Mouse (Mus musculus): ENCODE data around the gene Slfn1. TPM values are rescaled to one million over a fixed set of nuclear protein-coding genes. Genes with fewer than 3 reads are reported as not detected.

Slfn1 gene
- polyA plus RNA-seq (2016; fragmentation: Nextera tagmentation; extraction: Ambion mirVana) = not detected in 2 replicates

DNA sequence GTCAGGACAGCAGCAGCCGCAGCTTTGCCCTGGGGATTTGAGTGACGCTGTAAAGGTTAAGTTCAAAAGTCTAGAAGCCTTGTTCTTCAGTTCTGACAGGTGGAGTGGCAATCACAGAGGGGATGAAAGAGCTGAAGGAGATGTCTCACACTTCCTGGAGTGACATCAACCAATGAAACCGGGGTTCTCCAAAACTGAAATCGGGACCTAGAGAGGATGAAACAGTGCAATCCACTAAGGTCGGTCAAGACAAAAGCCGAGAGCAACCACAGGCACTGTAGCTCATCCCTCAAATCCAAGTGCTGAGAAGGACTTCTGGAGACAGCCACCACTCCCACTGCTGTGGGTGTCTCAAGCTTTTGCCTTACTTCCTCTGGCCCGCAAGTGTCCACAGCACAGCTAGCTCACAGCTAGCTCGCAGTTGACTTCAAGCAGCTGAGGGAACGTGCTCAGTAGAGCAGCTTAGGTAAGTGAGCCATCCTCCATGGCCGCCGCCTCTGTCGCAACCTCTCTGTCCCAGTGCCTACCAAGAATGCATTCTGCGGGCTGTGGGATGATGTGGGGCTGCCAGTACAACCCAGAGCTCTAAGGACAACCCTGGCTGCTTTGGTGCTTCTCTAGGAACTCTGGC, at the start of gene Slfn1:
Slfn1 (plus strand) TSS at position 253 of the 631 bp plus-strand sequence.
- 91% methylated on average over 13 of the region's 13 CpGs for WGBS

GRCm38 (mm10) chr11:83067982-83068694, 48.5 kb upstream of the Slfn1 start:
- WGBS = 73% methylated on average over 4 of the region's 4 CpGs
- no peak for DNase-seq (ENCODE audit: extremely low spot score, low spot score)
- no peaks in the 10 kb centered on the region for H3K9me3 ChIP-seq
- H3K27me3 ChIP-seq (ENCODE audit: poor library complexity, severe bottlenecking) = no peaks in the 10 kb centered on the region
- H3K4me1 ChIP-seq = peaks cover 31% of the 10 kb centered on the region
- H3K36me3 ChIP-seq (replicated peaks) = no peaks in the 10 kb centered on the region
- H3K27ac ChIP-seq = no peak overlapping the region
- no peak overlapping the region for H3K4me3 ChIP-seq

More for the DNA sequence above, at the start of gene Slfn1:
- H3K4me3 ChIP-seq = no peak within 1 kb of the TSS
- no peaks in the 10 kb centered on the region for H3K27me3 ChIP-seq (ENCODE audit: poor library complexity, severe bottlenecking)
- H3K27ac ChIP-seq = no peak within 1 kb of the TSS
- H3K4me1 ChIP-seq = no peaks in the 10 kb centered on the region
- no peaks in the 10 kb centered on the region for H3K36me3 ChIP-seq (replicated peaks)
- H3K9me3 ChIP-seq = no peaks in the 10 kb centered on the region
- no peak for DNase-seq (ENCODE audit: extremely low spot score, low spot score)

- Histone ChIP-seq H3K9me3 (no peaks in the 10 kb centered on the region), H3K36me3 (replicated peaks) (no peaks in the 10 kb centered on the region), H3K4me1 (peaks cover 15% of the 10 kb centered on the region), H3K4me3 (no peak overlapping the region), H3K27ac (no peak overlapping the region), H3K27me3 (ENCODE audit: poor library complexity, severe bottlenecking) (no peaks in the 10 kb centered on the region)
- WGBS = 89% methylated on average over 15 of the region's 15 CpGs
- DNase-seq (ENCODE audit: extremely low spot score, low spot score) = no peak
Measured at GRCm38 (mm10) chr11:83070321-83070970, 46.2 kb upstream of the Slfn1 start.

GRCm38 (mm10) chr11:83077714-83078422, 38.8 kb upstream of the Slfn1 start:
- no peak overlapping the region for H3K4me3 ChIP-seq
- no peaks in the 10 kb centered on the region for H3K9me3 ChIP-seq
- H3K27ac ChIP-seq = no peak overlapping the region
- DNase-seq (ENCODE audit: extremely low spot score, low spot score) = no peak
- WGBS = 82% methylated on average over 3 of the region's 3 CpGs
- H3K36me3 ChIP-seq (replicated peaks) = no peaks in the 10 kb centered on the region
- no peaks in the 10 kb centered on the region for H3K27me3 ChIP-seq (ENCODE audit: poor library complexity, severe bottlenecking)
- H3K4me1 ChIP-seq = no peaks in the 10 kb centered on the region

- H3K36me3 ChIP-seq (replicated peaks) = no peaks in the 10 kb centered on the region
- H3K4me3 ChIP-seq = no peak overlapping the region
- DNase-seq (ENCODE audit: extremely low spot score, low spot score) = no peak
- no peaks in the 10 kb centered on the region for H3K27me3 ChIP-seq (ENCODE audit: poor library complexity, severe bottlenecking)
- no peaks in the 10 kb centered on the region for H3K4me1 ChIP-seq
- H3K27ac ChIP-seq = no peak overlapping the region
- H3K9me3 ChIP-seq = 0 out of 2 replicates have a peak, but pooled peaks cover 5% of the 10 kb centered on the region
- WGBS = 88% methylated on average over 5 of the region's 5 CpGs
Measured at GRCm38 (mm10) chr11:83078423-83079140, 38.1 kb upstream of the Slfn1 start.

DNA sequence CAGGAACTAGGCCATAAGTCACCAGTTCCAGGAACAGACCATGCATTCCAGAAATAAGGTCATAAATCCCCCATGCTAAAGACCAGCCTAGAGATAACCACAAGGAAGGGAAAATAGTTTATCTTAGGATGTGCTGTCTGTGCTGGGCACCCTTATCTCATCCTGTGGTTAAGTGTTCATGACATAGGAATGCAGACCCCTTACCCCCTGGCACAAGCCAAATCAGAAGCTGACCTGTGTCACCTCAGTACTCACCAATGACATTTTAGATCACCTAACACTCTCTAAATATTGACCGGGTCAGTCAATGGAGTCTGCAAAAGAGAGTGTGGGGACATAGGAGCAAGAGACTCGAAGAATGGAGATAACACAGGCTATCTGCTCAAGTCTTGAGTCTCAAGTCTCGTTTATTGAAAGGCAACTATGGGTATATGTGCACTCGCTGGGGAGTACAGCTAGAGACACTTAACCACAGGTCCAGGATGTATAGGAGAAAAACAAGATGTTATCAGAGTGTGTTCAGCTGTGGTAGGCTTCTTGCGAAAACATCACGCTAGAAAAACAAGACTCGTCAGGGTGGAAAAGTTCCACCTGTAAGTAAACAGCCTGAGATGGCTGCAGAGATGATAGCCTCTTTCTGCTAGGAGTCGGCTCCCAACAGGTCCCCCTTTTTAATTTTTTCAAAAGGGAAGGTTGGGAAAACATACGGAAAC, 37.0 kb upstream of the Slfn1 start:
- Histone ChIP-seq H3K4me3 (no peak overlapping the region), H3K27me3 (ENCODE audit: poor library complexity, severe bottlenecking) (no peaks in the 10 kb centered on the region), H3K36me3 (replicated peaks) (no peaks in the 10 kb centered on the region), H3K27ac (no peak overlapping the region), H3K9me3 (peaks cover 11% of the 10 kb centered on the region; the same call in 1 of the 2 replicates), H3K4me1 (no peaks in the 10 kb centered on the region)
- DNase-seq (ENCODE audit: extremely low spot score, low spot score) = no peak
- WGBS = 89% methylated on average over 9 of the region's 9 CpGs

- H3K36me3 ChIP-seq (replicated peaks) = no peaks in the 10 kb centered on the region
- H3K4me3 ChIP-seq = no peak overlapping the region
- WGBS = 76% methylated on average over 7 of the region's 7 CpGs
- H3K27ac ChIP-seq = no peak overlapping the region
- no peaks in the 10 kb centered on the region for H3K27me3 ChIP-seq (ENCODE audit: poor library complexity, severe bottlenecking)
- peaks cover 14% of the 10 kb centered on the region; the same call in 1 of the 2 replicates for H3K9me3 ChIP-seq
- no peaks in the 10 kb centered on the region for H3K4me1 ChIP-seq
- DNase-seq (ENCODE audit: extremely low spot score, low spot score) = no peak
Measured at GRCm38 (mm10) chr11:83082741-83083473, 33.7 kb upstream of the Slfn1 start.

- 83% methylated on average over 2 of the region's 2 CpGs for WGBS
- Histone ChIP-seq H3K9me3 (peaks cover 14% of the 10 kb centered on the region; the same call in 1 of the 2 replicates), H3K4me1 (no peaks in the 10 kb centered on the region), H3K4me3 (no peak overlapping the region), H3K27me3 (ENCODE audit: poor library complexity, severe bottlenecking) (no peaks in the 10 kb centered on the region), H3K27ac (no peak overlapping the region), H3K36me3 (replicated peaks) (no peaks in the 10 kb centered on the region)
- DNase-seq (ENCODE audit: extremely low spot score, low spot score) = no peak
Measured at GRCm38 (mm10) chr11:83084161-83084560, 32.5 kb upstream of the Slfn1 start.

DNA sequence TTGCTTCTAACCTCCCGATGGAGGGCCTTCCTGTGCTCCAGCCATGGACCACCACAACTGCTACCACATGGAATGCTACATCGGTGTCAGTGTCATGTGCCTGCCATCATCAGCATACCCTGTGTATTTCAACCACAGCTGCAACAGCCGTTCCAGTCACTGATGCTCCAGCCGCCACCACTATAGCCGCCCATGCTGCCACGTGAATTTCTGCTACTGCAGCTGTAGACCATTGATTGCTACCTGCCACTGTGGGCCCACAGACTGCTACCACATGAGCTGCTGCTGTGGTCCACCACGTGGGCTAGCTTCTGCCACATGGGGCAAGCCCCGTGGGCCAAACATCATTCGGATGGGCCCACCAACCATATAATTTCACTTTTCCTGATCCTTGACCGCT, 31.9 kb upstream of the Slfn1 start:
- H3K36me3 ChIP-seq (replicated peaks) = no peaks in the 10 kb centered on the region
- H3K9me3 ChIP-seq = peaks cover 14% of the 10 kb centered on the region; the same call in 1 of the 2 replicates
- WGBS = 88% methylated on average over 10 of the region's 10 CpGs
- H3K4me1 ChIP-seq = no peaks in the 10 kb centered on the region
- H3K27ac ChIP-seq = no peak overlapping the region
- no peak for DNase-seq (ENCODE audit: extremely low spot score, low spot score)
- H3K4me3 ChIP-seq = no peak overlapping the region
- H3K27me3 ChIP-seq (ENCODE audit: poor library complexity, severe bottlenecking) = no peaks in the 10 kb centered on the region

- WGBS = 42% methylated on average over 2 of the region's 2 CpGs
- Histone ChIP-seq H3K36me3 (replicated peaks) (no peaks in the 10 kb centered on the region), H3K4me1 (no peaks in the 10 kb centered on the region), H3K27ac (no peak overlapping the region), H3K27me3 (ENCODE audit: poor library complexity, severe bottlenecking) (no peaks in the 10 kb centered on the region), H3K9me3 (no peaks in the 10 kb centered on the region), H3K4me3 (no peak overlapping the region)
- DNase-seq (ENCODE audit: extremely low spot score, low spot score) = no peak
Measured at GRCm38 (mm10) chr11:83115138-83115537, 1.5 kb upstream of the Slfn1 start.

DNA sequence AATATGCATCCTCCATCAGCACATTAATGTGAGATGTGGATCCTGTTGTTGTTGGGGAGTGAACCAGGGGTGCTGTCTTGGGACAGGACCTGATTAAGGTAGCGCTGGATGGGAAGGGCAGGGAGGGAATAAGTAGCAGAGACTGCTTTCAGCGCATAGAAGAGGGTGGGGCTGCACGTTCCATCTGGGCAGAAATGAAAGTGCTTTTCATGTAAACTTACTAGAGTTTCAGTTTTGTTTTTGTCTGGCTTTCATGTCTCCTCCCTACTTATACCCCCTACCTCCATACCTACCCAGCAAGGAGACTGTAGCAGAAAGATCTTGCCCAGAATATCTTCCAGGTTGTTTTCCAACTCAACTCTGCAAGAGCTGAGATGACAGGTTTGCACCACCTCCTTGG, 1.4 kb downstream of the Slfn1 start:
- no peaks in the 10 kb centered on the region for H3K4me1 ChIP-seq
- H3K4me3 ChIP-seq = no peak overlapping the region
- H3K9me3 ChIP-seq = no peaks in the 10 kb centered on the region
- DNase-seq (ENCODE audit: extremely low spot score, low spot score) = no peak
- no peaks in the 10 kb centered on the region for H3K27me3 ChIP-seq (ENCODE audit: poor library complexity, severe bottlenecking)
- WGBS = 56% methylated on average over 3 of the region's 3 CpGs
- H3K36me3 ChIP-seq (replicated peaks) = no peaks in the 10 kb centered on the region
- H3K27ac ChIP-seq = no peak overlapping the region
